8 mouse cellular contexts compared by ENCODE assay signal in the genomic region with DNA sequence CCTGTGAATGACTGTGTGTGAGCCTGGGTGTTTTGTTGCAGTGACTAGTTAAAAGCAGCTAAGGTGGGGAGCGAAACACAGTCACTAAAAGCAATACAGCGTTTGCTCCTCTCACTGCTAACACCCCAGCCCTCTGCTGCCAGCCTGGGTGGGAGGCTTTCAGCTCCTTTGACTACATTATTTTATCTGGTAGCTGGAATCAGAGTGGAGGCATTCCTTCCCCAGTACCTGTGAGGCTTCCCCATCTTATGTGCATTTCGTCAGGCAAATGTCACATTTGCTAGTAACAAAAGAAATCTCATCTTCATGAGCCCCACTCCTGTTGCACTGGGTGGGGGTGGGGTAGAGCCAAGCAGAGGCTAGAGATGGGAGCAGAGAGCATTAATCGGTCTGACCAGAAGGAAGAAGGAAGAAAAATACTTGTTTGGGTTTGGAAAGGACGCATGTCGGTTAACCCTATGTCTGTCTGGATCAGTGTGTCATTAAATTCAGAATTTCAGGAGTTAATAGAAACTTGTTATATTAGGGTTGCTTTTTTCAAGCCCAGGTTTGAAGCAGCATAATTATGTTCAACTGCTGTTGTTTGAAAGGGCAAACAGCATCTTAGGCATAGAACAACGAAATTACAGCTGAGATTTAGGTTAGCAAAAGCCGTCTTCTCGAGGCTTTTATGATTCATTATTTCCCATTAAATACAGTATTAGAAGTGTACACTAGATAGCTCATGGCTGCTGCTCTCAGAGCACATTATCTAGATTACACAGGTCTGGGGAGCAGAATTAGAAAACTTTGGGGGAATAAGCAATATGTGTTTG.
DNase-seq lines count a peak whose midpoint lies in the region; ATAC-seq and TF ChIP-seq lines count a peak whose summit lies in the region.

No protein-coding gene starts in this region.

- peak overlapping the region; percentile 25; the same call in 1 of the 2 replicates for H3K27ac ChIP-seq in forebrain, embryonic 13.5 days
- no peak overlapping the region for H3K27ac ChIP-seq in forebrain, postnatal 0 days (ENCODE audit: low read depth, low read length)
- H3K27ac ChIP-seq in hindbrain, embryonic 13.5 days: peak overlapping the region; percentile 89
- no peak overlapping the region for H3K27ac ChIP-seq in midbrain, embryonic 16.5 days (ENCODE audit: low read length)

- H3K4me1 ChIP-seq in forebrain, embryonic 13.5 days: peaks cover 70% of the 10 kb centered on the region
- no peaks in the 10 kb centered on the region for H3K4me1 ChIP-seq in forebrain, postnatal 0 days (ENCODE audit: insufficient read depth)
- H3K4me1 ChIP-seq in hindbrain, embryonic 13.5 days (replicated peaks): peaks cover 80% of the 10 kb centered on the region
- H3K4me1 ChIP-seq in midbrain, embryonic 16.5 days (ENCODE audit: control insufficient read depth, insufficient read depth, low read length): peaks cover 30% of the 10 kb centered on the region

- no peak overlapping the region for H3K4me2 ChIP-seq in forebrain, embryonic 13.5 days
- no peak overlapping the region for H3K4me2 ChIP-seq in forebrain, postnatal 0 days (ENCODE audit: low read depth)
- H3K4me2 ChIP-seq in hindbrain, embryonic 13.5 days: peak overlapping the region; percentile 8; the same call in 1 of the 2 replicates
- H3K4me2 ChIP-seq in midbrain, embryonic 16.5 days (ENCODE audit: low read length): no peak overlapping the region

- H3K4me3 ChIP-seq in forebrain, embryonic 13.5 days: no peak overlapping the region
- H3K4me3 ChIP-seq in forebrain, postnatal 0 days (ENCODE audit: low read depth, low read length): no peak overlapping the region
- H3K4me3 ChIP-seq in hindbrain, embryonic 13.5 days: no peak overlapping the region
- H3K4me3 ChIP-seq in midbrain, embryonic 16.5 days (ENCODE audit: low read depth, low read length): no peak overlapping the region

- H3K27me3 ChIP-seq in forebrain, embryonic 13.5 days: peaks cover 21% of the 10 kb centered on the region; the same call in 1 of the 2 replicates
- peaks cover 23% of the 10 kb centered on the region for H3K27me3 ChIP-seq in forebrain, postnatal 0 days (ENCODE audit: insufficient read depth, low read length)
- no peaks in the 10 kb centered on the region for H3K27me3 ChIP-seq in hindbrain, embryonic 13.5 days
- H3K27me3 ChIP-seq in midbrain, embryonic 16.5 days (ENCODE audit: control insufficient read depth, insufficient read depth, low read depth, low read length): 0 out of 2 replicates have a peak, but pooled peaks cover 3% of the 10 kb centered on the region

- no peaks in the 10 kb centered on the region for H3K36me3 ChIP-seq in forebrain, embryonic 13.5 days (ENCODE audit: poor library complexity, severe bottlenecking)
- H3K36me3 ChIP-seq in forebrain, postnatal 0 days (ENCODE audit: insufficient read depth): no peaks in the 10 kb centered on the region
- no peaks in the 10 kb centered on the region for H3K36me3 ChIP-seq in hindbrain, embryonic 13.5 days
- no peaks in the 10 kb centered on the region for H3K36me3 ChIP-seq in midbrain, embryonic 16.5 days (ENCODE audit: control insufficient read depth, insufficient read depth, low read length)

- 0 out of 2 replicates have a peak, but pooled peaks have one; percentile 19 for ATAC-seq in forebrain, embryonic 13.5 days
- ATAC-seq in forebrain, postnatal 0 days: no peak
- peak; percentile 11; the same call in 1 of the 2 replicates for ATAC-seq in hindbrain, embryonic 13.5 days (ENCODE audit: low FRiP score)
- ATAC-seq in midbrain, embryonic 16.5 days: peak; percentile 25; the same call in 1 of the 2 replicates

- H3K9ac ChIP-seq in forebrain, embryonic 13.5 days: no peak overlapping the region
- H3K9ac ChIP-seq in forebrain, postnatal 0 days: no peak overlapping the region
- peak overlapping the region; percentile 43 for H3K9ac ChIP-seq in hindbrain, embryonic 13.5 days
- no peak overlapping the region for H3K9ac ChIP-seq in midbrain, embryonic 16.5 days (ENCODE audit: low read depth, low read length)

- TF ChIP-seq CTCF in forebrain, postnatal 0 days (IDR thresholded peaks at IDR 0.05; ENCODE audit: low read depth): no peak

- H3K9me3 ChIP-seq in forebrain, embryonic 13.5 days (replicated peaks): no peaks in the 10 kb centered on the region
- H3K9me3 ChIP-seq in forebrain, postnatal 0 days (ENCODE audit: low read length): no peaks in the 10 kb centered on the region
- H3K9me3 ChIP-seq in hindbrain, embryonic 13.5 days: no peaks in the 10 kb centered on the region
- no peaks in the 10 kb centered on the region for H3K9me3 ChIP-seq in midbrain, embryonic 16.5 days (replicated peaks; ENCODE audit: control insufficient read depth, low read length, poor library complexity, severe bottlenecking)

- DNase-seq in forebrain, postnatal 0 days: no peak
- peak; percentile 58 to 72 for DNase-seq in cerebellum, postnatal 14 days
- no peak for DNase-seq in ovary, adult 18-20 months (ENCODE audit: low spot score)
- no peak for DNase-seq in layer of hippocampus, postnatal 25 days (ENCODE audit: extremely low spot score in 1 of 2, low spot score in 1 of 2)
- DNase-seq in right cerebral cortex, adult 18-20 months: no peak

- 38% methylated on average over 9 of the region's 9 CpGs for WGBS in forebrain, embryonic 13.5 days
- WGBS in forebrain, postnatal 0 days: 50% methylated on average over 9 of the region's 9 CpGs
- 27% methylated on average over 9 of the region's 9 CpGs for WGBS in hindbrain, embryonic 13.5 days
- WGBS in midbrain, embryonic 16.5 days: 35% methylated on average over 9 of the region's 9 CpGs

Comparison
In these comparisons a context has a peak if more than half of its experiments do, and no peak if none do; other contexts are left out.
1. H3K27ac ChIP-seq: peak in forebrain, embryonic 13.5 days (single experiment) and hindbrain, embryonic 13.5 days (single experiment); none in forebrain, postnatal 0 days (single experiment) and midbrain, embryonic 16.5 days (single experiment).
2. DNase-seq: peak in cerebellum, postnatal 14 days (2 of 2); none in forebrain, postnatal 0 days (single experiment), ovary, adult 18-20 months (single experiment), layer of hippocampus, postnatal 25 days (0 of 2) and right cerebral cortex, adult 18-20 months (single experiment).